Mouse (Mus musculus) small intestine, adult 10 weeks (tissue): ENCODE results near the gene Rnf227. TPM values are rescaled to one million over a fixed set of nuclear protein-coding genes. Genes with fewer than 3 reads are reported as not detected.

Source experiments
- polyA plus RNA-seq: library from polyadenylated mRNA; stranded (reverse); fragments of 350-450 nt; fragmentation: Illumina TruSeq; extraction: RNeasy Lipid Tissue Mini Kit (QIAGEN cat#74804); gene quantifications from one replicate; pipeline ENCODE4 v1.2.3, GENCODE M21; 2014; ENCODE audit warnings: low replicate concordance

The Rnf227 gene
- polyA plus RNA-seq, result 2.2 TPM

GRCm38 (mm10) chr11:69340161-69341131 lies at the start of gene Rnf227:
Gene Rnf227, plus strand, starts transcription at chr11:69340461.

GRCm38 (mm10) chr11:69323667-69324111 lies 16.6 kb upstream of the Rnf227 start, which contains the start of the genes Cntrob and Trappc1:
Gene Cntrob, minus strand, starts transcription at chr11:69323775.
Gene Trappc1, plus strand, starts transcription at chr11:69323980.

GRCm38 (mm10) chr11:69325628-69326407 lies 14.4 kb upstream of the Rnf227 start, which contains the start of gene Kcnab3:
Gene Kcnab3, plus strand, starts transcription at chr11:69326258.

GRCm38 (mm10) chr11:69369215-69369989 lies 29.1 kb downstream of the Rnf227 start, which contains the start of gene Chd3:
Gene Chd3, minus strand, starts transcription at chr11:69369406.

Other genes starting within 250 kb of the Rnf227 start
- gene Per1, start 245.2 kb upstream of the Rnf227 start, polyA plus RNA-seq, result not detected
- not detected for gene Hes7, start 220.1 kb upstream of the Rnf227 start, polyA plus RNA-seq
- not detected for gene 9130213A22Rik, start 217.9 kb upstream of the Rnf227 start, polyA plus RNA-seq
- not detected for gene Aloxe3, start 214.6 kb upstream of the Rnf227 start, polyA plus RNA-seq
- gene Alox12b, start 183.5 kb upstream of the Rnf227 start, polyA plus RNA-seq, result not detected
- gene Alox8, start 142.6 kb upstream of the Rnf227 start, polyA plus RNA-seq, result not detected
- gene Gucy2e, start 103.4 kb upstream of the Rnf227 start, polyA plus RNA-seq, result not detected
- 3.5 TPM for gene Cntrob, start 16.7 kb upstream of the Rnf227 start, polyA plus RNA-seq
- 24.4 TPM for gene Trappc1, start 16.5 kb upstream of the Rnf227 start, polyA plus RNA-seq
- 0.37 TPM for gene Kcnab3, start 14.2 kb upstream of the Rnf227 start, polyA plus RNA-seq
- 24.6 TPM for gene Chd3, start 28.9 kb downstream of the Rnf227 start, polyA plus RNA-seq
- 3.7 TPM for gene Naa38, start 55.0 kb downstream of the Rnf227 start, polyA plus RNA-seq
- gene Cyb5d1, start 55.2 kb downstream of the Rnf227 start, polyA plus RNA-seq, result 22.1 TPM
- gene Tmem88, start 57.8 kb downstream of the Rnf227 start, polyA plus RNA-seq, result 0.45 TPM
- 4.5 TPM for gene Kdm6b, start 73.2 kb downstream of the Rnf227 start, polyA plus RNA-seq
- gene Dnah2, start 208.6 kb downstream of the Rnf227 start, polyA plus RNA-seq, result 0.37 TPM
- gene Efnb3, start 219.7 kb downstream of the Rnf227 start, polyA plus RNA-seq, result not detected
- gene Wrap53, start 239.8 kb downstream of the Rnf227 start, polyA plus RNA-seq, result 0.59 TPM
- 2.7 TPM for gene Trp53, start 239.9 kb downstream of the Rnf227 start, polyA plus RNA-seq